Mouse (Mus musculus) lung, postnatal 0 days (tissue): ENCODE data around the gene Akirin1.

ENCODE experiments used
- CTCF ChIP-seq: IDR thresholded peaks from 2 replicates; pipeline ENCODE4 v1.5.1; 2016; ENCODE audit warnings: antibody characterized with exemption, mild to moderate bottlenecking
- EP300 ChIP-seq: IDR thresholded peaks from 2 replicates; pipeline ENCODE4 v1.6.1; 2016; ENCODE audit warnings: antibody characterized with exemption, mild to moderate bottlenecking, control low read depth

DNA sequence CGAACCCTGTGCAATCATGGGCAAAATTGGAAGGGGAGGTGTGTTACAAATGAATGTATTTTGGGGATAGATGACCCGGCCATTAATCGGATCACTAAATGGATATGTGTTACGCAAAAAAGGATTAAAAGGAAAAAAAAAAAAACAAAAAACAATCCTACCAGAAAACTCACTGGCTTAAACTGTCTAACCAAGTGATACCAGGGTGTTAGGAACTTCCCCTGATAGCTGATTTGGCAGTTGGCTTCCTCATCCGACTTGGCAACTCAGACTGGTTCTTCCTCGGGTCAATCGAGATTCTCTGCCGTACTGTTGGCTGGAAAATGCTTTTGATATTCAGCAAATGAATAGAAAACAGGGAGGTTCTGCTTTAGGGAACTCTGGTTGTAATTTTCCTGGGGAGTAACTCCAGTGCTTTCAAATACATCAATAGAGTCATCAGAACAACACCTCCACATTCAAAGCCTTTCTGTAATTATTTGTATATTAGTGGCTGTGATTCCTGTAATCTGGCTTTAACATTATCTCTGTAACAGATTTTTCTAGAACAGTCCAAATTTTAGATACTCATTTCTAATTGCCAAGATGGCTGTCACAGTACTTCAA, 665 bp upstream of the Akirin1 start:
- TF ChIP-seq CTCF (no peak), EP300 (no peak)
